Mouse (Mus musculus): ENCODE data around the gene Unc50. TPM values are rescaled to one million over a fixed set of nuclear protein-coding genes. Genes with fewer than 3 reads are reported as not detected.

The Unc50 gene
- polyA plus RNA-seq, 1 experiment from 2014 or later: 127 TPM

Other genes starting within 250 kb of the Unc50 start
- gene Cnga3, start 215.7 kb upstream of the Unc50 start, polyA plus RNA-seq (2014; fragmentation: Nextera tagmentation; extraction: Ambion mirVana): not detected in 2 replicates
- gene Inpp4a, start 130.3 kb upstream of the Unc50 start, polyA plus RNA-seq (2014; fragmentation: Nextera tagmentation; extraction: Ambion mirVana): 19.5 and 20.7 TPM in 2 replicates
- 55.0 and 61.0 TPM in 2 replicates for gene Coa5, start within 50 bp of the Unc50 start, polyA plus RNA-seq (2014; fragmentation: Nextera tagmentation; extraction: Ambion mirVana)
- gene Mgat4a, start 110.9 kb downstream of the Unc50 start, polyA plus RNA-seq (2014; fragmentation: Nextera tagmentation; extraction: Ambion mirVana): 2.9 and 5.7 TPM in 2 replicates